ENCODE assay signal across 11 mouse cellular contexts in the genomic region with DNA sequence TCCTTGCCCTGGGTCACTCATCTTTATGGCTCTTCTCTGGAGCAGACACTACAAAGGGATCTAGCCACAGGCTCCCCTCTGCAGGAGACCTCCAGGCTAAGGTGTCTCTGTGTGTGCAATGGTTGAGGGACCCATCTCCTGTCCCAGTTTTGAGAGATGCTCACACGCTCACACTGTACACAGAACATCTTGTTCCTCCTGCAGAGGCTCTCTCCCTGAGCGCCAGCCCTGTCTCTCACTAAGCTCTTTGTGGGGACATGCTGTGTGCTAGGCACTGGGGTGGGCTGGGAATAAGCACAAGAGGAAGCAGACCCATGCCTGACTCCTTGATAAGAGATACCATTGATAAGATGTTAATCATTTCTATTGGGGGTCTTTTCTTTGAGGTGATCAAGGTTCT. TPM values are rescaled to one million over a fixed set of nuclear protein-coding genes. Genes with fewer than 3 reads are reported as not detected.
DNase-seq lines count a peak whose midpoint lies in the region; ATAC-seq and TF ChIP-seq lines count a peak whose summit lies in the region.
"Had no signal": no experiment of that assay in that cellular context is flagged by ENCODE, and none has a peak within 500 bp of the region (broad histone marks: within the 10 kb centered on the region; RNA-seq: fewer than 3 reads in every experiment).

No protein-coding gene starts in this region.

- no peaks in the 10 kb centered on the region; the same call in 1 of the 2 replicates for H3K36me3 ChIP-seq in neural tube, embryonic 11.5 days (ENCODE audit: control insufficient read depth, insufficient read depth, low read length)
- H3K36me3 ChIP-seq in forebrain, embryonic 15.5 days: peaks cover 2% of the 10 kb centered on the region
- H3K36me3 ChIP-seq in macrophage (ENCODE audit: inconsistent target): peaks cover 38% of the 10 kb centered on the region
- H3K36me3 ChIP-seq in thymus, adult 2 months (ENCODE audit: control insufficient read depth, insufficient read depth, low read length): peaks cover 3% of the 10 kb centered on the region

- TF ChIP-seq POLR2A in olfactory bulb, adult 2 months (IDR thresholded peaks at IDR 0.05; ENCODE audit: insufficient read depth, low read depth, low read length): no peak
- TF ChIP-seq POLR2A in thymus, adult 2 months (IDR thresholded peaks at IDR 0.05; ENCODE audit: control insufficient read depth, extremely low read depth, insufficient read depth, low read length, poor library complexity): no peak

- no peak overlapping the region for H3K4me3 ChIP-seq in neural tube, embryonic 11.5 days (ENCODE audit: low read depth, low read length)
- no peak overlapping the region for H3K4me3 ChIP-seq in forebrain, embryonic 15.5 days
- H3K4me3 ChIP-seq in macrophage (ENCODE audit: inconsistent target): no peak overlapping the region
- H3K4me3 ChIP-seq in olfactory bulb, adult 2 months (ENCODE audit: insufficient read depth, low read depth, low read length): no peak overlapping the region
- no peak overlapping the region for H3K4me3 ChIP-seq in thymus, adult 2 months (ENCODE audit: control insufficient read depth, insufficient read depth, low read length)
- H3K4me3 ChIP-seq: limb, embryonic 12.5 days had no signal

- no peaks in the 10 kb centered on the region for H3K27me3 ChIP-seq in neural tube, embryonic 11.5 days (ENCODE audit: control insufficient read depth, insufficient read depth, low read length)
- no peaks in the 10 kb centered on the region for H3K27me3 ChIP-seq in forebrain, embryonic 15.5 days
- H3K27me3 ChIP-seq in thymus, adult 2 months (ENCODE audit: control insufficient read depth, insufficient read depth, low read length): no peaks in the 10 kb centered on the region
- H3K27me3 ChIP-seq: limb, embryonic 12.5 days had no signal

- TF ChIP-seq CTCF in olfactory bulb, adult 2 months (IDR thresholded peaks at IDR 0.05; ENCODE audit: insufficient read depth, low read depth, low read length): no peak
- TF ChIP-seq CTCF in thymus, adult 2 months (IDR thresholded peaks at IDR 0.05; ENCODE audit: borderline replicate concordance, control insufficient read depth, extremely low read depth, insufficient read depth, low read length, poor library complexity): no peak

- WGBS in neural tube, embryonic 11.5 days: 84% methylated on average over 2 of the region's 2 CpGs
- WGBS in forebrain, embryonic 15.5 days: 81% methylated on average over 2 of the region's 2 CpGs
- WGBS in macrophage (ENCODE audit: missing documents): 97% methylated on average over 2 of the region's 2 CpGs
- WGBS in olfactory bulb, adult 2 months: 67% methylated on average over 2 of the region's 2 CpGs
- WGBS in thymus, adult 2 months: 95% methylated on average over 2 of the region's 2 CpGs

- no peak for ATAC-seq in neural tube, embryonic 11.5 days (ENCODE audit: insufficient read depth, low FRiP score, low TSS enrichment)
- ATAC-seq in forebrain, embryonic 15.5 days (replicated peaks): no peak

- H3K27ac ChIP-seq in neural tube, embryonic 11.5 days (ENCODE audit: low read depth, low read length): peak overlapping the region; percentile 49; the same call in 1 of the 2 replicates
- peak overlapping the region; percentile 88 for H3K27ac ChIP-seq in forebrain, embryonic 15.5 days (replicated peaks)
- H3K27ac ChIP-seq in macrophage: peak overlapping the region; percentile 99
- peak overlapping the region; percentile 96 for H3K27ac ChIP-seq in olfactory bulb, adult 2 months (ENCODE audit: insufficient read depth, low read depth, low read length)
- H3K27ac ChIP-seq in thymus, adult 2 months (ENCODE audit: control insufficient read depth, insufficient read depth, low read length): no peak overlapping the region

- DNase-seq in neural tube, embryonic 11.5 days (ENCODE audit: low spot score): no peak
- no peak for DNase-seq in neural tube, embryonic 10.5 days (ENCODE audit: extremely low spot score, low spot score)
- DNase-seq in spleen, postnatal 36 days (ENCODE audit: low spot score in 2 of 2): no peak
- no peak for DNase-seq in urinary bladder, postnatal 25 days (ENCODE audit: low spot score)
- DNase-seq in thymus, adult 2 months: no peak
- DNase-seq: lung, postnatal 4 days; right cerebral cortex, postnatal 4 days had no signal

- no peaks in the 10 kb centered on the region for H3K9me3 ChIP-seq in neural tube, embryonic 11.5 days (ENCODE audit: control insufficient read depth, low read length)
- H3K9me3 ChIP-seq in forebrain, embryonic 15.5 days: no peaks in the 10 kb centered on the region
- H3K9me3 ChIP-seq: limb, embryonic 12.5 days had no signal

- H3K79me2 ChIP-seq in macrophage (ENCODE audit: inconsistent target): peaks cover 96% of the 10 kb centered on the region

- no peak overlapping the region for H3K9ac ChIP-seq in neural tube, embryonic 11.5 days (ENCODE audit: low read length)
- no peak overlapping the region for H3K9ac ChIP-seq in forebrain, embryonic 15.5 days (replicated peaks)
- H3K9ac ChIP-seq: limb, embryonic 12.5 days had no signal

- H3K4me2 ChIP-seq in neural tube, embryonic 11.5 days (ENCODE audit: low read depth): no peak overlapping the region
- no peak overlapping the region for H3K4me2 ChIP-seq in forebrain, embryonic 15.5 days (replicated peaks)
- H3K4me2 ChIP-seq: limb, embryonic 12.5 days had no signal

- peaks cover 43% of the 10 kb centered on the region for H3K4me1 ChIP-seq in neural tube, embryonic 11.5 days (ENCODE audit: control insufficient read depth, insufficient read depth, low read length)
- peaks cover 46% of the 10 kb centered on the region for H3K4me1 ChIP-seq in forebrain, embryonic 15.5 days
- H3K4me1 ChIP-seq in olfactory bulb, adult 2 months (ENCODE audit: control insufficient read depth, insufficient read depth, low read length): peaks cover 66% of the 10 kb centered on the region
- H3K4me1 ChIP-seq in thymus, adult 2 months (replicated peaks; ENCODE audit: control insufficient read depth, insufficient read depth, low read length): peaks cover 7% of the 10 kb centered on the region

RNA-seq across cellular contexts. Expression of a gene that starts 34.2 kb away (rescaled TPM):
- 47.7 and 53.0 TPM in 2 replicates for polyA plus RNA-seq in neural tube, embryonic 11.5 days (2014; fragmentation: Nextera tagmentation; extraction: Ambion mirVana)
- 94.2 and 98.8 TPM in 2 replicates for polyA plus RNA-seq in forebrain, embryonic 15.5 days (2015; fragmentation: Nextera tagmentation; extraction: Ambion mirVana)
- total RNA-seq in macrophage (2018; cell fraction: chromatin; rRNA removed): 1,000 to 10,000 TPM in 22 of 26 experiments, 100 to 1,000 TPM in 4; 867 to 1,969 (median 1,342) TPM
- 100 to 1,000 TPM; 407 to 728 (median 545) TPM for total RNA-seq in macrophage (2018; cell fraction: cytosol; rRNA removed)
- total RNA-seq in macrophage (2018; cell fraction: nucleus; rRNA removed): 1,000 to 10,000 TPM in 22 of 26 experiments, 100 to 1,000 TPM in 4; 893 to 1,549 (median 1,266) TPM
- polyA plus RNA-seq in macrophage (2018): 290 to 451 TPM (median 423 TPM) in 3 replicates
- 322 TPM in 1 of 2 replicates, not detected in the other for polyA plus RNA-seq in olfactory bulb, adult 2 months (2012; ENCODE audit: insufficient read depth, insufficient read length, low replicate concordance, missing spikeins)
- 141 and 179 TPM in 2 replicates for polyA plus RNA-seq in thymus, adult 2 months (2012; rRNA removed)
